Mouse (Mus musculus) neural tube, embryonic 11.5 days (tissue): Measurements from ENCODE around the gene Kiss1r. TPM values are rescaled to one million over a fixed set of nuclear protein-coding genes. Genes with fewer than 3 reads are reported as not detected.
"Not testable (repeated sequence)": the region's sequence is repeated elsewhere in the genome, so short reads cannot be mapped to it uniquely, and the experiment has no call there.

Experiments used
- ATAC-seq: fragments of 200-750 bp; cut with Nextera tagmentation; 2 replicates; pipeline ENCODE4 v1.8.0; 2017; ENCODE audit warnings: moderate number of reproducible peaks, mild to moderate bottlenecking, moderate TSS enrichment, moderate library complexity; ENCODE audit not compliant: insufficient read depth, low FRiP score, low TSS enrichment
- DNase-seq: peaks from one replicate; pipeline ENCODE4 v3.0.0-alpha.2; 2015; ENCODE audit warnings: low spot score
- H3K27ac ChIP-seq: fragments of 300-500 bp; sonication (generic); 2 replicates; pipeline ENCODE4 v1.5.1; 2014; ENCODE audit warnings: low read depth, mild to moderate bottlenecking, low read length
- H3K27me3 ChIP-seq: fragments of 300-500 bp; sonication (generic); 2 replicates; pipeline ENCODE4 v1.6.1; 2014; ENCODE audit warnings: mild to moderate bottlenecking, low read length, mixed read lengths; ENCODE audit not compliant: control insufficient read depth, insufficient read depth
- H3K36me3 ChIP-seq: fragments of 300-500 bp; sonication (generic); 2 replicates; pipeline ENCODE4 v1.6.1; 2014; ENCODE audit warnings: mild to moderate bottlenecking, low read length, moderate library complexity, mixed read lengths; ENCODE audit not compliant: control insufficient read depth, insufficient read depth
- H3K4me1 ChIP-seq: fragments of 300-500 bp; sonication (generic); 2 replicates; pipeline ENCODE4 v1.6.1; 2014; ENCODE audit warnings: low read length, mixed read lengths; ENCODE audit not compliant: control insufficient read depth, insufficient read depth
- H3K4me2 ChIP-seq: fragments of 300-500 bp; sonication (generic); 2 replicates; pipeline ENCODE4 v1.6.1; 2014; ENCODE audit warnings: low read depth, mild to moderate bottlenecking, moderate library complexity
- H3K4me3 ChIP-seq: fragments of 300-500 bp; sonication (generic); 2 replicates; pipeline ENCODE4 v1.5.1; 2014; ENCODE audit warnings: low read depth, low read length
- H3K9ac ChIP-seq: fragments of 300-500 bp; sonication (generic); 2 replicates; pipeline ENCODE4 v1.6.1; 2014; ENCODE audit warnings: mild to moderate bottlenecking, low read length
- H3K9me3 ChIP-seq: fragments of 300-500 bp; sonication (generic); 2 replicates; pipeline ENCODE4 v1.6.1; 2016; ENCODE audit warnings: low read length; ENCODE audit not compliant: control insufficient read depth
- WGBS: fragments of 180-500 bp; shearing (Covaris S2); extraction: QIAGEN DNeasy Blood & Tissue Kit; methylation state at CpG from one replicate; pipeline ENCODE4 v1.1.7; 2014; 5-methylcytosine and 5-hydroxymethylcytosine counted together
- polyA plus RNA-seq: library from polyadenylated mRNA; unstranded; fragments of >200 nt; fragmentation: Nextera tagmentation; extraction: Ambion mirVana; gene quantifications from 2 replicates; pipeline ENCODE4 v1.2.1, GENCODE M21; 2014

Gene Kiss1r
- polyA plus RNA-seq, 1 experiment from 2014 or later: 0.80 TPM

DNA sequence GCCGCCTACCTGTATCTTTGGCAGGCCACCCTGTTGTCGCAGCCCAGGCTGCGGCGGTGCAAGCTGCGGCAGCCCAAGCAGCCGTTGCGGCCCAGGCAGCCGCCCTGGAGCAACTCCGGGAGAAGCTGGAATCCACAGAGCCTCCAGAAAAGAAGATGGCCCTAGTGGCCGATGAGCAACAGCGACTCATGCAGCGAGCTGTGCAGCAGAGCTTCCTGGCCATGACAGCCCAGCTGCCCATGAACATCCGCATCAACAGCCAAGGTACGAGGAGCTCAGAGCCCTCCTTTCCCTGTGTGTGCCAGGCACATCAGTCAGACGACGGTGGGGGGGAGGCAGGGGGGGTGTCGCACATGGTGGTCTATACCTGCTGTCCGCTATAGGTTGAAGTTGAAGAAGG lies 33.9 kb downstream of the Kiss1r start:
- Histone ChIP-seq H3K9ac (no peak overlapping the region), H3K4me3 (no peak overlapping the region), H3K4me2 (no peak overlapping the region), H3K9me3 (no peaks in the 10 kb centered on the region), H3K4me1 (peaks cover 15% of the 10 kb centered on the region), H3K27ac (no peak overlapping the region), H3K36me3 (peaks cover 21% of the 10 kb centered on the region), H3K27me3 (no peaks in the 10 kb centered on the region)
- DNase-seq (no peak), ATAC-seq (no peak)
- 88% methylated on average over 18 of the region's 18 CpGs for WGBS

DNA sequence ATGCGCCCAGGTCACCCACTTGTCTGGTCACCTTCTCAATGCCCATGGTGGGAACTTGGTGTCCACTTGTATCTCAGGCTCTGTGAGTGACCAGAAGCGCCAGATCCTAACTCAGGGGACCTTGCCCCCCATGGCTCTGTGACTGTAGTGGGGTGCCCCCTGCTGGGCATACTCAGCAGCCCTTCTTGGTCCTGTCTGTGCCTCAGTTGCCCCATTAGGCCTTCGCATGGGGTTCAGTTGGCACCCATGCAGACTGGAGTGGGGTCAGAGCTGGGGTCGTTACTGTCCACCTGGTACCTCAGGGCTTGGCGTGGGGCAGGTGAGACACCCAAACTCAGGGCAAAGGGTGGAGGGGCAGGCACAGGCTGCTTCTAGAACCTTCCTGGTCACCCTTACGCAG lies 37.2 kb downstream of the Kiss1r start:
- Histone ChIP-seq H3K27me3 (no peaks in the 10 kb centered on the region), H3K4me1 (no peaks in the 10 kb centered on the region), H3K9ac (no peak overlapping the region), H3K9me3 (no peaks in the 10 kb centered on the region), H3K27ac (no peak overlapping the region), H3K36me3 (peaks cover 16% of the 10 kb centered on the region), H3K4me2 (no peak overlapping the region), H3K4me3 (no peak overlapping the region)
- ATAC-seq: no peak
- no peak for DNase-seq
- 82% methylated on average over 6 of the region's 6 CpGs for WGBS

DNA sequence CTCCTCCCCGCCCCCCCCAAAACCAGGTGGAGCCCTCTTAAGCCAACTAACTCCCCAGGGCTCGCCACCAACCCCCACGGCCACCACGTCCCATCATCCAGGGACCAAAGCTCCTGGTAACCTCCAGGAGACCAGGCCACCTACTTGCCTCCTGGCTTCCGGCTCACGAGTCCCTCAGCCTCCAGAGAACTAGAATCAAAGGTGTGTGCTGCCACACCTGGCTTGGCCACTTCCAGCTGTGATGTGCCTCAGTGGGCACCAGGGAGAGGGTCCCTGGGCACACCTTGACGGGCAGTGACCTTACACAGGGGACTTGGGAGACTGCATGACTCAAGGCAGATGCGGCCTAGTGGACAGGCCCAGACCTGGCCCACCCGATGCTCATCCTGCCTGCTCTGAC lies 38.9 kb downstream of the Kiss1r start:
- DNase-seq: no peak
- Histone ChIP-seq H3K9me3 (no peaks in the 10 kb centered on the region), H3K4me1 (peaks cover 2% of the 10 kb centered on the region), H3K36me3 (peaks cover 11% of the 10 kb centered on the region), H3K4me3 (no peak overlapping the region), H3K9ac (no peak overlapping the region), H3K27ac (no peak overlapping the region), H3K4me2 (no peak overlapping the region), H3K27me3 (no peaks in the 10 kb centered on the region)
- 77% methylated on average over 9 of the region's 9 CpGs for WGBS
- no peak for ATAC-seq

DNA sequence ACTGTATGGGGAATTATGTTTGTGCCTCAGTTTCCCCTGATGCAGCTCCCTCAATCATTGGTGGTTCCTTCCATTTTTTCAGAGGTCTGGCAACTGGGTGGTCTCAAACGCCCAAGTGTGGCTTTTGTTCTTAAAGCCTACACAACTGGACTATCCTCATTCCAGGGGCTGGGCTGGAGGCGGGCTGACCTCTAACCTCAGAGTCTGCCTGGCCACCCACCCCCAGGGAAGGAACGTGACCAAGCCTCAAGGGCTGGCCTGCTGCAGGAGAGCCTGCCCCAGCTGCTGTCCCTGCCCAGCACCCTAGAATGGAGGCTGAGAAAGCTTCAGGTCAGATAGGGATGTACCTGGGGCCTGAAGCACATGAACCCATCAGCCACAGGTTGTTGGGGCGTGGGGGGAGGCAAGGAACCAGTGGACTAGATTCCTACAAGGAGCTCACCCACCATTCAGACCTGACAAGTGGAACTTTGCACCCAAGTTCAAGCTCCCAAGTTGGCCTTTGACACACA lies 39.9 kb downstream of the Kiss1r start:
- ATAC-seq (no peak), DNase-seq (no peak)
- WGBS: 28% methylated on average over 4 of the region's 4 CpGs
- no peak overlapping the region for H3K27ac ChIP-seq
- no peak overlapping the region for H3K4me2 ChIP-seq
- H3K27me3 ChIP-seq: no peaks in the 10 kb centered on the region
- no peak overlapping the region for H3K4me3 ChIP-seq
- peaks cover 7% of the 10 kb centered on the region for H3K36me3 ChIP-seq
- no peaks in the 10 kb centered on the region for H3K9me3 ChIP-seq
- peaks cover 6% of the 10 kb centered on the region for H3K4me1 ChIP-seq
- no peak overlapping the region for H3K9ac ChIP-seq

DNA sequence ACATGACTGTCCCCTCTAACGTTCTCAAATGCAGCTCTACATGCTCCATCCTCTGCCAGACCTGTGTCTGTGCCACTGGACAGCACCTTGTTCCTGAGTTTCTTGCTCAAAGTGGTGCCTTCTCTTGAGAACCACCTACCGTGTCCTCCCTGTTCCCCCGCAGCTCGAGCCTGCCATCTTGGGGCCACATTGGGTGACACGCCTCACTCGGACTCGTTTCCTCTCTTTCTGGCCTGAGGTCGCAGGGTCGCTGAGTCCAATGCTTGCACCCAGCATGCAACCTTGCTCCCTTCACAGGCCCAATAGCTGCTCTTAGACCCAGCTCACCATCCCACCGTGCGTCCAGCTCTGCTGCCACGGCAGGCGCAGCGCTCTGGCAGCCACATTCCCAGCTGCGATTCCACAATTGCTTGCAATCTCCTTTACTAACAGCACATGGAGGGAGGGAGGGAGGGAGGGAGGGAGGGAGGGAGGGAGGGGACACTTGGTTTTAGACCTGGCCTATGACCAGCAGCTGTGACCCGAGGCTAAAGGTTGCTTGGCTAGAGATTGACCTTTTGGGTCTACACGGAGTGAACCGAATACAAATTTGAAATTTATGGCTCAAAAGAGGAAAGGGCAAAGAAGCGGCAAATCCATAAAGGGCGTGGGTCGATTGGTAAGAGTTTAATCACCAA lies 41.5 kb downstream of the Kiss1r start:
- 4% methylated on average over 21 of the region's 21 CpGs for WGBS
- ATAC-seq (no peak), DNase-seq (peak; percentile 81)
- Histone ChIP-seq H3K4me1 (peaks cover 6% of the 10 kb centered on the region), H3K9me3 (no peaks in the 10 kb centered on the region), H3K4me3 (no peak overlapping the region), H3K4me2 (no peak overlapping the region), H3K27me3 (no peaks in the 10 kb centered on the region), H3K9ac (peak overlapping the region; percentile 26; the same call in 1 of the 2 replicates), H3K36me3 (peaks cover 5% of the 10 kb centered on the region), H3K27ac (no peak overlapping the region)

DNA sequence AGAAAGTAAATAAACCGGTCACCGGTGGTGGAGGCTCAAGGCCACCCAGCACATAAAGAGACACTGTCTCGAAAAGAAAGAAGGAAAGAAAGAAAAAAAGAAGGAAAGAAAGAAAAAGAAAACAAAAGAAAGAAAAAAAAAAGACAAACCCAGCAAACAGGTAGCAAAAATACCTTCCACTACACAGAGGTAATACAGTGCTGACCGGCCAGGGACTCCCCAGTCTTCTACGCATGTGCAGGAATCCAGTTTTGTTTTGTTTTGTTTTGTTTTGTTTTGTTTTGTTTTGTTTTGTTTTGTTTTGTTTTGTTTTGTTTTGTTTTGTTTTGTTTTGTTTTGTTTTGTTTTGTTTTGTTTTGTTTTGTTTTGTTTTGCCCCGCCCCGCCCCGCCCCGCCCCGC lies 42.6 kb downstream of the Kiss1r start:
- not testable (repeated sequence) for ATAC-seq, H3K4me2 ChIP-seq, H3K4me1 ChIP-seq, H3K27ac ChIP-seq, H3K9me3 ChIP-seq, H3K27me3 ChIP-seq, H3K9ac ChIP-seq, H3K36me3 ChIP-seq, DNase-seq, H3K4me3 ChIP-seq
- WGBS: 39% methylated on average over 10 of the region's 10 CpGs

DNA sequence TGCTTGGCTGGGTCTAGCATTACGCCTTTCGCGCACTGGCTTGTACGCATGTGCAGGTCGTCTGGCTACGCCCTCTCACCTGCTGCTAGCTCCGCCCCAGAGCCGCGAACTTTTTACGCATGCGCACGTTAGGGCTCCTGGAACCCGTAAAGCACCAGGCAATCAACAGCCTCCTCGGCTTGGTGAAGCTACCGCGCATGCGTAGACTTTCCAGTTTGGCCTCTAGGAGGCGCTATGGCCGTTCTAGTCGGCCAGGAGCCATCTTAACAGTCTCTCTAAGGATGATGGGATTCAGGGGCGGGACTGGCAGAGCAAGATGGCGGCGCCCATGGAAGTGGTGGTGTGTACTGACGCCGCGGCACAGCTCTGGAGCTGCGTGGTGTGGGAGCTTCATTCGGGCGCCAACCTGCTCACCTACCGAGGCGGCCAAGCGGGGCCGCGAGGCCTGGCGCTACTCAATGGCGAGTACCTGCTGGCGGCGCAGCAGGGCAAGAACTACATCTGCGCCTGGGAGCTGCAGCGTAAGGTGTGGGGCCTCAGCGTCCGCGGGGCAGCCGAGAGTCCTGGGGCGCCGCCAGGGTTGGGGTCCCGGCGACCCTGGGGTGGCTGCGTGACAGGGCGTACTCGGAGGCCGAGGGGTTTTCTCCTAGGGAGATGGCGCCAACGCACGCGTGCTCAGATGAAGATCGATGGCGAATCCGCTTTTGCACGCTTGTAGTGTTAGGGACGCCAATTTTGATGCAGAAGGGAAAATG lies 43.3 kb downstream of the Kiss1r start, which contains the start of gene Wdr18:
TSS of gene Wdr18 (plus strand) at position 306 of the 755 bp plus-strand sequence.
- Histone ChIP-seq H3K4me1 (peaks cover 6% of the 10 kb centered on the region), H3K9ac (peak within 1 kb of the TSS; percentile 80), H3K27ac (peak within 1 kb of the TSS; percentile 14; the same call in 1 of the 2 replicates), H3K36me3 (peaks cover 10% of the 10 kb centered on the region; the same call in 1 of the 2 replicates), H3K27me3 (no peaks in the 10 kb centered on the region), H3K4me2 (peak within 1 kb of the TSS; percentile 77), H3K4me3 (peak within 1 kb of the TSS; percentile 97), H3K9me3 (no peaks in the 10 kb centered on the region)
- under 1% methylated on average over 61 of the region's 61 CpGs for WGBS
- ATAC-seq: peak; percentile 90
- DNase-seq: peak; percentile 100

DNA sequence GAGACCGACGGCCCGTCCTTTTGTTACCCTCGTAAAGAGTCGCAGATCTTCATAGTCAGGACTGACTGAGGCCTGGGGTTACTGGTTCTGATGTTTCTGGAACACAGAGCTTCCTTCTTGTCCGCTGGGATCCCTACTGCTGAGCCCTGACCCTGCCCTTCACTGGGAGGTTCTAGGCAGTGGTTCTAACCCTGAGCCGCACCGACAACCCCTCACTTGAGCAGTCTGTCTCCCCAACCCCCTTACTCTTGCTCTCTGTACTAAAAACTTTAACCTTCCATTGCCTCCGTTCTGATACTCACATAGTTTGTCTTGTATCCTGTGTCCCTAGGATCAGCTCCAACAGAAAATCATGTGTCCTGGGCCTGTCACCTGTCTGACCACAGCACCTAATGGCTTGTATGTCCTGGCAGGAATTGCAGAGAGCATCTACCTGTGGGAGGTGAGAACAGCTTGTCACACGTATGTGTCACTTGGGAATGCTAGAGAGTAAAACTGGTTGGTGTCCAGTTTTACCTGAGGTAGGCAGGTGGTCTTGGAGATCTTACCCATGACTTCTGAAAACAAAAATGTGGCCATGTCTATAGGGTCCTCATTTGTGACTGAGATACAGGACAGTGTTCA lies 44.0 kb downstream of the Kiss1r start:
- WGBS: 19% methylated on average over 10 of the region's 10 CpGs
- peaks cover 11% of the 10 kb centered on the region; the same call in 1 of the 2 replicates for H3K36me3 ChIP-seq
- no peak for DNase-seq
- H3K4me2 ChIP-seq: peak overlapping the region; percentile 77
- peaks cover 6% of the 10 kb centered on the region for H3K4me1 ChIP-seq
- H3K9me3 ChIP-seq: no peaks in the 10 kb centered on the region
- peak overlapping the region; percentile 80 for H3K9ac ChIP-seq
- H3K27me3 ChIP-seq: no peaks in the 10 kb centered on the region
- ATAC-seq: no peak; the same call in 1 of the 2 replicates
- peak overlapping the region; percentile 97 for H3K4me3 ChIP-seq
- no peak overlapping the region; the same call in 1 of the 2 replicates for H3K27ac ChIP-seq
